Mouse (Mus musculus) forebrain, embryonic 10.5 days (tissue): ENCODE measurements around the gene Sdk1. TPM values are rescaled to one million over a fixed set of nuclear protein-coding genes. Genes with fewer than 3 reads are reported as not detected.

Experiments
- DNase-seq: peaks from one replicate; pipeline ENCODE4 v3.0.0-alpha.2; 2017; ENCODE audit warnings: low spot score; ENCODE audit errors: extremely low spot score
- H3K27ac ChIP-seq: fragments of 300-500 bp; sonication (generic); 2 replicates; pipeline ENCODE4 v1.5.1; 2016; ENCODE audit warnings: mild to moderate bottlenecking
- H3K27me3 ChIP-seq: fragments of 300-500 bp; sonication (generic); 2 replicates; pipeline ENCODE4 v1.6.1; 2016; ENCODE audit warnings: mild to moderate bottlenecking; ENCODE audit not compliant: poor library complexity, severe bottlenecking
- H3K36me3 ChIP-seq: fragments of 300-500 bp; sonication (generic); replicated peaks from 2 replicates; pipeline ENCODE4 v1.6.1; 2016; ENCODE audit warnings: mild to moderate bottlenecking, moderate library complexity
- H3K4me1 ChIP-seq: fragments of 300-500 bp; sonication (generic); 2 replicates; pipeline ENCODE4 v1.6.1; 2016
- H3K4me3 ChIP-seq: fragments of 300-500 bp; sonication (generic); 2 replicates; pipeline ENCODE4 v1.5.1; 2016; ENCODE audit warnings: mild to moderate bottlenecking, moderate library complexity
- H3K9me3 ChIP-seq: fragments of 300-500 bp; sonication (generic); 2 replicates; pipeline ENCODE4 v1.6.1; 2016; ENCODE audit warnings: mild to moderate bottlenecking, moderate library complexity
- WGBS: fragments of 180-500 bp; shearing (Covaris S2); methylation state at CpG from one replicate; pipeline ENCODE4 v1.1.7; 2016; 5-methylcytosine and 5-hydroxymethylcytosine counted together
- polyA plus RNA-seq: library from polyadenylated mRNA; unstranded; fragments of >200 nt; fragmentation: Nextera tagmentation; extraction: Ambion mirVana; gene quantifications from 2 replicates; pipeline ENCODE4 v1.2.1, GENCODE M21; 2016

The Sdk1 gene
- polyA plus RNA-seq, 1 experiment from 2014 or later: 0.58 TPM

GRCm38 (mm10) chr5:141542890-141543666, 301.8 kb downstream of the Sdk1 start:
- peak overlapping the region; percentile 8; the same call in 1 of the 2 replicates for H3K27ac ChIP-seq
- 41% methylated on average over 8 of the region's 8 CpGs for WGBS
- no peaks in the 10 kb centered on the region for H3K9me3 ChIP-seq
- DNase-seq: no peak
- no peaks in the 10 kb centered on the region for H3K27me3 ChIP-seq
- H3K4me3 ChIP-seq: no peak overlapping the region
- H3K4me1 ChIP-seq: peaks cover 50% of the 10 kb centered on the region
- no peaks in the 10 kb centered on the region for H3K36me3 ChIP-seq

DNA sequence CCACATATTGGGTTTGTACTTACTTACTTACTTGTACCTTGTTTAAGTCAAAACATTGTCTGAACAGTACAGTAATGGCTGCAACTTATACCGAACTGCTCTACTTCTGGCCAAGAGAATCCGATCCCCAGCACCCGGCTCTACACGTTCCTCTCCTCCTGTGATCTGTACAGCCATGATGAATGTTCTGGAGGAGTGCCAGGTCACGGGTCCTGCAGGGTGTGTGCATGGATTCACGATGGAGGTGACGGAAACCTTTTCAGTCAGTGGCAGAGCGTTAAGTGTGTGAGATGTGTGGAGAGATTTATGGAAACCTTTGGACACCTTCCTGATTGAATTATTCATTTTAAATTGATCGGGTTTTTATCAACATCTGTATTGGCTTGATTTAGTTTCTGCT, 312.2 kb downstream of the Sdk1 start:
- H3K36me3 ChIP-seq: no peaks in the 10 kb centered on the region
- 92% methylated on average over 9 of the region's 9 CpGs for WGBS
- no peak overlapping the region for H3K4me3 ChIP-seq
- H3K4me1 ChIP-seq: peaks cover 25% of the 10 kb centered on the region
- no peak for DNase-seq
- no peaks in the 10 kb centered on the region for H3K9me3 ChIP-seq
- H3K27ac ChIP-seq: no peak overlapping the region
- H3K27me3 ChIP-seq: no peaks in the 10 kb centered on the region

DNA sequence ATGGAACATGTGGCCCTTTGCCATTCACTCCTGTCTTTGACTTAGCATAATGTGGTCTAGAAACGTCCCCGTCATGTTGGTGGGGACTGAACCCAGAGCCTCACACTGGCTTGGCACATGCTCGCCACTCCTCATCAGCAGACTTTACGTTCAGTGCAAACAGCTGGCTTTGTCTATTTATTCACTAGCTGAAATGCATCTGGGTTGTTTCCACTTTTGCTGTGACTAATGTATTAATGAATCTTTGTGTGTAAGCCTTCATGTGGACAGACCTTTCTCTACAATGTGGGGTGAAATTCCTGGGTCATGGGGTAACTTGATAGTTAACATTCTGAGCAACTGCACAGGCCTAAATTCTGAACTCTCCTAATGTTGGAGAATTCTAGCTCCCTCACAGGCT, 317.4 kb downstream of the Sdk1 start:
- Histone ChIP-seq H3K4me1 (peaks cover 29% of the 10 kb centered on the region), H3K27me3 (no peaks in the 10 kb centered on the region), H3K27ac (no peak overlapping the region), H3K36me3 (no peaks in the 10 kb centered on the region), H3K9me3 (no peaks in the 10 kb centered on the region), H3K4me3 (no peak overlapping the region)
- WGBS: 78% methylated on average over 4 of the region's 4 CpGs
- DNase-seq: no peak

GRCm38 (mm10) chr5:141560325-141560724, 319.0 kb downstream of the Sdk1 start:
- WGBS: 78% methylated on average over 5 of the region's 5 CpGs

DNA sequence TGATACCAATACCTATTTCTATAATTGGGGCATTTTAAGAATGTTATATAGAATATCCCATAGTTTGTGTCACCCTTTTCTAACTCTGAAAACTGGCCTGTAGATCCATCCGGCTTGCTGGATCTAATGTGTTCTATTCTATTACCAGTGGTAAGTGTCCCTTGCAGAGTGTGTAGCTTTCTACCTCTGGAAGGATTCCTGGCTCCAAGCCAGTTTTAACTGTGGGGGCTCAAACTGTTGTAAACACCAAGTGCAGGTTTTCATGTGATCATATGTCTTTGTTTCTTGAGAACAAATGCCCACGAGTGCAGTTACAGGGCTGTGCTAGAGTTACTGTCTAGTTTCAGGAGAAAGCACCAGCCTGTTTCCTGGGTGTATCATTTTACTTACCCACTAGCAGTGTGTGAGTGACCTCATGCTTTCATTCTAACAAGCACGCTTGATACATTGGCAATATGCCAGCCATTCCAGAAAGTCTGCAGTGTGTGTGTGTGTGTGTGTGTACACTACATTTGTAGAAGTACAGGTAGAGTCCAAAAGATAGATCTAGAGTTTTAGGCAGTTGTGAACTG, 320.8 kb downstream of the Sdk1 start:
- Histone ChIP-seq H3K27ac (no peak overlapping the region), H3K4me3 (no peak overlapping the region), H3K9me3 (no peaks in the 10 kb centered on the region), H3K4me1 (peaks cover 10% of the 10 kb centered on the region), H3K27me3 (no peaks in the 10 kb centered on the region), H3K36me3 (no peaks in the 10 kb centered on the region)
- DNase-seq: no peak
- WGBS: 79% methylated on average over 3 of the region's 3 CpGs

More at GRCm38 (mm10) chr5:141560325-141560724, 319.0 kb downstream of the Sdk1 start:
- Histone ChIP-seq H3K4me1 (peaks cover 27% of the 10 kb centered on the region), H3K36me3 (no peaks in the 10 kb centered on the region), H3K4me3 (no peak overlapping the region), H3K27ac (no peak overlapping the region), H3K9me3 (no peaks in the 10 kb centered on the region), H3K27me3 (no peaks in the 10 kb centered on the region)
- no peak for DNase-seq

GRCm38 (mm10) chr5:141564197-141564596, 322.9 kb downstream of the Sdk1 start:
- H3K27ac ChIP-seq: no peak overlapping the region

GRCm38 (mm10) chr5:141568106-141568505, 326.8 kb downstream of the Sdk1 start:
- Histone ChIP-seq H3K4me1 (no peaks in the 10 kb centered on the region), H3K36me3 (no peaks in the 10 kb centered on the region), H3K4me3 (no peak overlapping the region), H3K9me3 (no peaks in the 10 kb centered on the region), H3K27ac (no peak overlapping the region), H3K27me3 (no peaks in the 10 kb centered on the region)
- WGBS: 85% methylated on average over 2 of the region's 2 CpGs
- DNase-seq: no peak

More at GRCm38 (mm10) chr5:141564197-141564596, 322.9 kb downstream of the Sdk1 start:
- H3K9me3 ChIP-seq: no peaks in the 10 kb centered on the region
- H3K36me3 ChIP-seq: no peaks in the 10 kb centered on the region
- H3K4me1 ChIP-seq: no peaks in the 10 kb centered on the region
- DNase-seq: no peak
- no peaks in the 10 kb centered on the region for H3K27me3 ChIP-seq
- H3K4me3 ChIP-seq: no peak overlapping the region
- WGBS: 81% methylated on average over 5 of the region's 5 CpGs

- H3K36me3 ChIP-seq: no peaks in the 10 kb centered on the region
- no peaks in the 10 kb centered on the region for H3K4me1 ChIP-seq
- no peak overlapping the region for H3K4me3 ChIP-seq
- no peaks in the 10 kb centered on the region for H3K27me3 ChIP-seq
- 90% methylated on average over 6 of the region's 6 CpGs for WGBS
- H3K9me3 ChIP-seq: no peaks in the 10 kb centered on the region
- no peak for DNase-seq
- no peak overlapping the region for H3K27ac ChIP-seq
Measured at GRCm38 (mm10) chr5:141570442-141570841, 329.2 kb downstream of the Sdk1 start.

DNA sequence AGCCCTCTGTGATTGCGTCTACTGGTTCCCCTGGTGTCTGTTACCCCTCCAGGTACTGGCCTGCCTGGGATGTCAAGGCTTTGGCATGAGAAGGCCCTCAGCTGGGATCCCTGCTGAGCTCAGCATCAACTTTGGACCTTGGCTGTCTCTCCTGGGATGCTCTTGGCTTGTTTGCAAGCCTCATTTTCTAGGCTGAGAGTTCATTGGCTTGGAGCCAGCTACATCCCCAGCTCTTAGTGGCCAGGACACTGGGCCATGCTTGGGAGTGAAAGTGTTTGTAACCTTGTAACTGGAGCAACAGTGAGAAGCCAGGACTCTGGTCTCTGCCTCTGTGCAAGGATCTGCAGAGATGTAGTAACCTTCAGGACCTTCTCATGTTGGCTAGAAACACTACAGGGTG, 333.0 kb downstream of the Sdk1 start:
- Histone ChIP-seq H3K27ac (no peak overlapping the region), H3K4me1 (no peaks in the 10 kb centered on the region), H3K4me3 (no peak overlapping the region), H3K27me3 (no peaks in the 10 kb centered on the region), H3K9me3 (no peaks in the 10 kb centered on the region), H3K36me3 (no peaks in the 10 kb centered on the region)
- DNase-seq: no peak
- 94% methylated on average over 1 of the region's 1 CpGs for WGBS

DNA sequence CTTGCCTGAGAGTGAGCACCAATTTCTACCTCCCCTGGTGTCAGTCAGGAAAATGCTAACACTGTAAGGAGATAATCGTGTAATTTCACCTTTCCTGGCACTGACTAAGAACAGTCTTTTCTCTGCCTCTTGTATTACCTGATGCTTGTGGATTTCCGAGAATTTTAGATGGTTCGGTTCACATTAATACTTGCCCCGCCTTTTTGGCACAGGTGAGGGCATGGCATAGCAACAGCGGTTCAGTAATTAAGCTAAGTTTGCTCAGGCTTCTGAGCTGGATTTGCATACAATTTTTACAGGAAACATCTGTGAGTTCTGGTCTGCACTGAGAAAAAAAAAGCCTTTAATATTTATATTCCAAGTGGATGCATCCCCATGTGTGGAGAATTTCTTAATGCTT, 350.0 kb downstream of the Sdk1 start:
- H3K36me3 ChIP-seq: no peaks in the 10 kb centered on the region
- 89% methylated on average over 5 of the region's 5 CpGs for WGBS
- H3K4me1 ChIP-seq: no peaks in the 10 kb centered on the region
- H3K9me3 ChIP-seq: no peaks in the 10 kb centered on the region
- H3K4me3 ChIP-seq: no peak overlapping the region
- no peak overlapping the region for H3K27ac ChIP-seq
- DNase-seq: no peak
- no peaks in the 10 kb centered on the region for H3K27me3 ChIP-seq

DNA sequence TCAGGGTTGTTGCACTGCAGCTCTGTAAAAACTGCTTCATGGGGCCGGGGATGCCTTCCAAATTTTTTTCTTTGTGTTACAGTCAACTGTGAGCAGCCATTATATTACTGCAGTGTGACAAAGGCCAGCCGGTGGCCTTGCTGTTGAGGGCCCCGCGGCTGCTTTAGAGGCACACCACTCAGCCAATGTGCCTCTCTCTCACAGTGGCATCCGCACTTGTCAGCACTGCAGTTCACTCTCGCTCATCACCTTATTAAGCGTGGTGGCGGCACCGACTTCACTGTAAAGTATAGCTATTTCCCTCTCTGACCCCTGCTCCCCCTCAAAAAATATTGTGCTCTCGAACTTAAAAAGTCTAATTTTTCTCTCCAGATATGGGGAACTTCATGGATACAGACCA, 371.4 kb downstream of the Sdk1 start:
- H3K27ac ChIP-seq: no peak overlapping the region
- WGBS: 81% methylated on average over 10 of the region's 10 CpGs
- H3K9me3 ChIP-seq: no peaks in the 10 kb centered on the region
- no peak overlapping the region for H3K4me3 ChIP-seq
- no peaks in the 10 kb centered on the region for H3K27me3 ChIP-seq
- no peak for DNase-seq
- H3K36me3 ChIP-seq: no peaks in the 10 kb centered on the region
- H3K4me1 ChIP-seq: peaks cover 13% of the 10 kb centered on the region

GRCm38 (mm10) chr5:141615763-141616162, 374.5 kb downstream of the Sdk1 start:
- Histone ChIP-seq H3K27me3 (no peaks in the 10 kb centered on the region), H3K9me3 (no peaks in the 10 kb centered on the region), H3K27ac (no peak overlapping the region), H3K4me3 (no peak overlapping the region), H3K36me3 (no peaks in the 10 kb centered on the region), H3K4me1 (peaks cover 22% of the 10 kb centered on the region)
- 66% methylated on average over 7 of the region's 7 CpGs for WGBS
- no peak for DNase-seq

GRCm38 (mm10) chr5:141617660-141618059, 376.4 kb downstream of the Sdk1 start:
- WGBS: 74% methylated on average over 6 of the region's 6 CpGs
- no peaks in the 10 kb centered on the region for H3K9me3 ChIP-seq

More at GRCm38 (mm10) chr5:141617660-141618059, 376.4 kb downstream of the Sdk1 start:
- Histone ChIP-seq H3K27ac (no peak overlapping the region), H3K36me3 (no peaks in the 10 kb centered on the region), H3K4me1 (peaks cover 19% of the 10 kb centered on the region), H3K27me3 (no peaks in the 10 kb centered on the region), H3K4me3 (no peak overlapping the region)
- no peak for DNase-seq
